Mouse (Mus musculus) right cerebral cortex, adult 2 months (tissue): ENCODE measurements around the gene Tmem160.

Experiments used
- DNase-seq, 2 experiments: peaks; one replicate each; pipeline ENCODE4 v3.0.0; 2021 to 2022; ENCODE audit warnings: low spot score in 2 of 2

The Tmem160 gene

DNA sequence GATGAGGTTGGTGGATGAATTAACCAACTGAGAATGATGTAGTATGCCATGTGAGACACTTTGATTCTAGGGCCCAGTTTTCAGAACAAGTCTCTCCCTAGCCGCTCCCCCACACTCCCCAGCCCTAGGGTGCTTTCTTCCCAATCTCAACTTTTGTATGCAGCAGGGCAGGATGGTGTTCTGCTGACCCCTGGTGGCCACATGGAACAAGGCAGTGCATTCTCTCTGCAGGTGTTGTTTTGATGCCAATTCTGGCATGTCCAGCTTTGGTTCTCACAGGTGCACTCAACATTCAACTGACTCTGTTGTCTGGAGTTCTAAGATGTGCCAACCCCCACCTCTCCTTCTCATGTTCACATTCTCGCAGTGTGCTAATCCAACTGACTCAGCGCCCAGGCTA, 39.2 kb downstream of the Tmem160 start:
- DNase-seq, result peak; percentile 57 to 59

DNA sequence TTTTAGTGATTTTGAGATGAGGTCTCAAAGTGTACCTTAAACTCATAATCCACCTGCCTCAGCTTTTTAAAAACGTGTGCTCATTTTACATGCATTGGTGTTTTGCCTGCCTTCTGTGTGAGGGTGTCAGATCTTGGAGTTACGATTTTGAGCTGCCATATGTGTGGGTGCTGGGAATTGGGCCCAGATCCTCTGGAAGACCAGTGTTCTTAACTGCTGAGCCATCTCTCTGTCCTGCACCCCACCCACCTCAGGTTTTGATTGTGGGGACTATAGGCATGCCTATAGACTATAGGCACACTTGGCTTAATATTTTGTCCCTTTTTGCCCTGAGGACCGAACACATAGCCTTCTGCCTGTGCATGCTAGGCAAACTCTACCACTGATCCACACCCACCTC, 39.6 kb downstream of the Tmem160 start:
- peak in 1 of 2 experiments; percentile 55 for DNase-seq

DNA sequence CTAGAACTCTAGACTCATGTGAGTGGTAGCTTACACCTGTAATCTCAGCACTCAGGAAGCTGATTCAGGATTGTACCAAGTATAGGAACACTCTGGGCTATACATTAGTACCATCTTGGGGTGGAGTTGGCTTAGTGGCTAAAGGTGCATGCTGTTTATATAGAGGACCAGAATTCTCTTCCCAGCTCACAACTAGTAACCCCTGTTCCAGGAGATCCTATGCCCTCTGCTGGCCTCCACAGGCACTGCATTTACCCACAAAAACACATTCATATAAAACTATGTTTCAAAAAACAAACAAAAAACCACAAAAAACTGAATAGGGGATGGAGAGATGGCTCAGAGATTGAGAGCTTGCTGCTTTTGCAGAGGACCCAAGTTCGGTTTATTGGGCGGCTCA, 40.8 kb downstream of the Tmem160 start:
- DNase-seq, result peak; percentile 54 to 55

DNA sequence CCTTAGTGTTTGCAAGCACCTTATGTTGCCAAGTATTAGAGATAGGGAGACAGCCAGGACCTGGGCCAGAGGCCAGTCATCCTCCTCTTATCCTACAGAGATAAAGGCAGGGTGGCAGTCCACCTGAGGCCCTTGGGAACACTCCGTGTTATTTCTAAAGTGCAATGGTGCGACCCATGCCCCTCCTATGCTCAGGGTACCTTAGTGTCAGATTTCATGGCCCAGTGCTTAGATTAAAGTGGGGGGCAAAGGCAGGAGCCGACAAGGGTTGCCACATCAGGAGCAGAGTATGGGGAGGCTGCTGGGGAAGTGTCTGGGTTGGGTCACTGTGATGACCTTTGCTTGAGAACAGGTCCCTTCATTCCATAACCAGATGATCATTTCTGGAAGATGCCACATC, 43.7 kb downstream of the Tmem160 start:
- DNase-seq, result no peak

DNA sequence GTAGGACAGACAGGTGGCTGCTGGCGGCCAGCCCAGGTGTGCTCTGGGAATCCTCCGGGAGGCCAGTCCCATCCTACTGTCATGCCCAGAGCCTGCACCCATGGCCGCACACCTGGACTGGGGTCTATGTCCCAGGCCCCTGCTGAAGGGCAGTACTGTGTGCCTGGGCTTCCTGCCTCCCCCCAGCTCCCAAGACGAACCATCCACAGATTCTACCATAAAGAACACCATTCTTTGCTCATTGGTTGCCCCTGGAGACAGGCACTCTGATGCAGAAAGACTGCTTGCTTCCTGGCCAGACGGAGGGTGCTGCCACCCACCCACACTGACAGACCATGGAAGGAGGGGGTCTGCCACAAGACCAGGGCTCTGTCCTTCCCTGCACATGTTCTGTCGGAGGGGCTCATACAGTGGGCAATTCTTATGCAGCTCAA, 47.1 kb downstream of the Tmem160 start:
- peak in 1 of 2 experiments; percentile 16 for DNase-seq

DNA sequence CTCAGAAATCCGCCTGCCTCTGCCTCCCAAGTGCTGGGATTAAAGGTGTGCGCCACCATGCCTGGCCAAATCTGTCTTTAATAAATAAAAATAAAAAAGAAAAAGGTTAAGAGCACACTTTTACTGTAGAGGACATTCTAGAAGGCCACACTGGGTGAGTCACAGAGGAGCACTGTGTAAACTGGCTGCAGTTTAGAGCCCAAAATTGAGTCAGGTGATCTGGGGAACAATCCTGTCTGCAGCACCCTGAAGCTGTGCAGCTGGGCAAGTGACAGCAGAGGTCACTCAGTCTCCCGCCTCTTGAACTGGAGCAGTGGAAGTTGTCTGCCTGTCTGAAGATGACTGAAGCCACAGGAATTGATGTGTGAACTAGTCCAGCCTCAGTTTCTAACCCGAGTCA, 49.0 kb downstream of the Tmem160 start:
- no peak for DNase-seq

DNA sequence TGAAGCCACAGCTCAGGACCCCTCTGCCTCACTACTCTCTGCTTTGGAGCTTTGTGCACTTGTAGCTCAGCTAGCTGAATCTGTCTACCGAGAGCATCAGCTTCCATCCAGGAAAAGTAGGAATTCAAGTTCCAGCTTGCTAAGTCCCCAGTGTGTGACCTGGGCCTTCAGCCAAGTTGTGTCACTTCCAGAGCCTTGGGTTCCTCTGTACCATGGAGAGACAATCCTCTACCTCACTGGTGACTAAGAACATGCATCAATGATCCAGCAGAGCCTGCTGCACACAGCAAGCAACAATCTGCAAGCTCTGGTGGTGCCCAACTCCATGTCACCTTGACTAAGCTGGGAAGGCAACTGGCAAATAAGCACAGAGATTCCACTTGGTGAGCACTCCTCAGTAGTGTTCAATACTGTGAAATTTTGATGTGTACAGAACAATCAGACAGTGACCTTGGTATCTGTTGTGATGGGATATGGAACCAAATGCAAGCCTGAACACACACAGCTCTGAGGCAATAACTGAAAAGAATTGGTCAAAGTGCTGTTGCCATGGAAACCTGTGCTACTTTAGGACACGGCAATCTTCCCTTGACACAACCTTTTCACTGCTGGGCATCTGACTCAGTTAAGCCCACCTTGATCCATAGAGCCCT, 52.1 kb downstream of the Tmem160 start:
- no peak for DNase-seq
